Mouse (Mus musculus): Measurements from ENCODE around the gene Lrrc28. TPM values are rescaled to one million over a fixed set of nuclear protein-coding genes. Genes with fewer than 3 reads are reported as not detected.

Gene Lrrc28
- polyA plus RNA-seq, 1 experiment, result 13.1 TPM

GRCm38 (mm10) chr7:67663981-67664694 is 19.1 kb upstream of the Lrrc28 start:
- WGBS, result 90% methylated on average over 14 of the region's 14 CpGs

GRCm38 (mm10) chr7:67662424-67662823 is 17.4 kb upstream of the Lrrc28 start:
- TF ChIP-seq POLR2A (IDR thresholded peaks at IDR 0.05; ENCODE audit: low read depth, low read length) (no peak), CTCF (IDR thresholded peaks at IDR 0.05; ENCODE audit: extremely low read depth, insufficient read depth, insufficient read length, insufficient replicate concordance) (no peak)
- Histone ChIP-seq H3K4me3 (ENCODE audit: extremely low read depth, insufficient read depth, insufficient read length) (no peak overlapping the region), H3K27me3 (ENCODE audit: control insufficient read depth, insufficient read depth, low read length) (no peaks in the 10 kb centered on the region), H3K27ac (ENCODE audit: insufficient read depth, low read length) (no peak overlapping the region), H3K4me1 (ENCODE audit: control insufficient read depth, insufficient read depth, insufficient read length) (no peaks in the 10 kb centered on the region), H3K36me3 (ENCODE audit: control insufficient read depth, insufficient read depth, low read length) (no peaks in the 10 kb centered on the region)
- no peak for DNase-seq (ENCODE audit: low read depth in 1 of 2, low spot score in 2 of 2)
- WGBS, result 91% methylated on average over 5 of the region's 5 CpGs

More at GRCm38 (mm10) chr7:67663981-67664694, 19.1 kb upstream of the Lrrc28 start:
- Histone ChIP-seq H3K27me3 (ENCODE audit: control insufficient read depth, insufficient read depth, low read length) (no peaks in the 10 kb centered on the region), H3K36me3 (ENCODE audit: control insufficient read depth, insufficient read depth, low read length) (no peaks in the 10 kb centered on the region), H3K27ac (ENCODE audit: insufficient read depth, low read length) (no peak overlapping the region), H3K4me3 (ENCODE audit: extremely low read depth, insufficient read depth, insufficient read length) (no peak overlapping the region), H3K4me1 (ENCODE audit: control insufficient read depth, insufficient read depth, insufficient read length) (no peaks in the 10 kb centered on the region)
- no peak for TF ChIP-seq CTCF (IDR thresholded peaks at IDR 0.05; ENCODE audit: extremely low read depth, insufficient read depth, insufficient read length, insufficient replicate concordance)
- TF ChIP-seq POLR2A (IDR thresholded peaks at IDR 0.05; ENCODE audit: low read depth, low read length), result no peak
- DNase-seq (ENCODE audit: low read depth in 1 of 2, low spot score in 2 of 2), result no peak

GRCm38 (mm10) chr7:67658110-67658509 is 13.0 kb upstream of the Lrrc28 start:
- WGBS, result 86% methylated on average over 4 of the region's 4 CpGs
- DNase-seq (ENCODE audit: low read depth in 1 of 2, low spot score in 2 of 2), result no peak
- Histone ChIP-seq H3K36me3 (ENCODE audit: control insufficient read depth, insufficient read depth, low read length) (no peaks in the 10 kb centered on the region), H3K27me3 (ENCODE audit: control insufficient read depth, insufficient read depth, low read length) (no peaks in the 10 kb centered on the region), H3K4me1 (ENCODE audit: control insufficient read depth, insufficient read depth, insufficient read length) (no peaks in the 10 kb centered on the region), H3K27ac (ENCODE audit: insufficient read depth, low read length) (no peak overlapping the region), H3K4me3 (ENCODE audit: extremely low read depth, insufficient read depth, insufficient read length) (no peak overlapping the region)
- TF ChIP-seq CTCF (IDR thresholded peaks at IDR 0.05; ENCODE audit: extremely low read depth, insufficient read depth, insufficient read length, insufficient replicate concordance) (no peak), POLR2A (IDR thresholded peaks at IDR 0.05; ENCODE audit: low read depth, low read length) (no peak)

- 83% methylated on average over 1 of the region's 1 CpGs for WGBS
- H3K27ac ChIP-seq (ENCODE audit: insufficient read depth, low read length), result no peak overlapping the region
- TF ChIP-seq POLR2A (IDR thresholded peaks at IDR 0.05; ENCODE audit: low read depth, low read length) (no peak), CTCF (IDR thresholded peaks at IDR 0.05; ENCODE audit: extremely low read depth, insufficient read depth, insufficient read length, insufficient replicate concordance) (no peak)
- no peaks in the 10 kb centered on the region for H3K27me3 ChIP-seq (ENCODE audit: control insufficient read depth, insufficient read depth, low read length)
- no peak for DNase-seq (ENCODE audit: low read depth in 1 of 2, low spot score in 2 of 2)
- H3K4me1 ChIP-seq (ENCODE audit: control insufficient read depth, insufficient read depth, insufficient read length), result no peaks in the 10 kb centered on the region
- H3K4me3 ChIP-seq (ENCODE audit: extremely low read depth, insufficient read depth, insufficient read length), result no peak overlapping the region
- no peaks in the 10 kb centered on the region for H3K36me3 ChIP-seq (ENCODE audit: control insufficient read depth, insufficient read depth, low read length)
These were observed 10.1 kb upstream of the Lrrc28 start for GRCm38 (mm10) chr7:67655186-67655585.

GRCm38 (mm10) chr7:67654668-67655067 is 9.6 kb upstream of the Lrrc28 start:
- Histone ChIP-seq H3K4me1 (ENCODE audit: control insufficient read depth, insufficient read depth, insufficient read length) (no peaks in the 10 kb centered on the region), H3K27ac (ENCODE audit: insufficient read depth, low read length) (no peak overlapping the region), H3K4me3 (ENCODE audit: extremely low read depth, insufficient read depth, insufficient read length) (no peak overlapping the region), H3K36me3 (ENCODE audit: control insufficient read depth, insufficient read depth, low read length) (no peaks in the 10 kb centered on the region), H3K27me3 (ENCODE audit: control insufficient read depth, insufficient read depth, low read length) (no peaks in the 10 kb centered on the region)
- 66% methylated on average over 7 of the region's 7 CpGs for WGBS
- TF ChIP-seq POLR2A (IDR thresholded peaks at IDR 0.05; ENCODE audit: low read depth, low read length), result no peak
- no peak for TF ChIP-seq CTCF (IDR thresholded peaks at IDR 0.05; ENCODE audit: extremely low read depth, insufficient read depth, insufficient read length, insufficient replicate concordance)
- DNase-seq (ENCODE audit: low read depth in 1 of 2, low spot score in 2 of 2), result no peak

- no peak for DNase-seq (ENCODE audit: low read depth in 1 of 2, low spot score in 2 of 2)
- Histone ChIP-seq H3K27ac (ENCODE audit: insufficient read depth, low read length) (no peak overlapping the region), H3K27me3 (ENCODE audit: control insufficient read depth, insufficient read depth, low read length) (no peaks in the 10 kb centered on the region), H3K36me3 (ENCODE audit: control insufficient read depth, insufficient read depth, low read length) (no peaks in the 10 kb centered on the region), H3K4me1 (ENCODE audit: control insufficient read depth, insufficient read depth, insufficient read length) (no peaks in the 10 kb centered on the region), H3K4me3 (ENCODE audit: extremely low read depth, insufficient read depth, insufficient read length) (no peak overlapping the region)
- TF ChIP-seq CTCF (IDR thresholded peaks at IDR 0.05; ENCODE audit: extremely low read depth, insufficient read depth, insufficient read length, insufficient replicate concordance) (no peak), POLR2A (IDR thresholded peaks at IDR 0.05; ENCODE audit: low read depth, low read length) (no peak)
- WGBS, result 86% methylated on average over 5 of the region's 5 CpGs
These were observed 7.1 kb upstream of the Lrrc28 start for GRCm38 (mm10) chr7:67652211-67652610.

GRCm38 (mm10) chr7:67648376-67648775 is 3.3 kb upstream of the Lrrc28 start:
- WGBS, result 83% methylated on average over 4 of the region's 4 CpGs
- H3K27me3 ChIP-seq (ENCODE audit: control insufficient read depth, insufficient read depth, low read length), result no peaks in the 10 kb centered on the region
- H3K4me1 ChIP-seq (ENCODE audit: control insufficient read depth, insufficient read depth, insufficient read length), result peaks cover 3% of the 10 kb centered on the region; the same call in 1 of the 2 replicates
- no peak for DNase-seq (ENCODE audit: low read depth in 1 of 2, low spot score in 2 of 2)
- no peak overlapping the region for H3K4me3 ChIP-seq (ENCODE audit: extremely low read depth, insufficient read depth, insufficient read length)
- H3K27ac ChIP-seq (ENCODE audit: insufficient read depth, low read length), result no peak overlapping the region
- TF ChIP-seq POLR2A (IDR thresholded peaks at IDR 0.05; ENCODE audit: low read depth, low read length) (no peak), CTCF (IDR thresholded peaks at IDR 0.05; ENCODE audit: extremely low read depth, insufficient read depth, insufficient read length, insufficient replicate concordance) (no peak)
- H3K36me3 ChIP-seq (ENCODE audit: control insufficient read depth, insufficient read depth, low read length), result no peaks in the 10 kb centered on the region

Measured in spleen, adult 2 months (tissue).